Mouse (Mus musculus) brain, embryonic 14.5 days (tissue): ENCODE measurements at regions not wholly inside any gene's neighbourhood (a gene's known extent, or its start where the extent isn't known, plus 50 kb on each side); places are given as distances from the start of the nearest gene placed in this dataset.

Experiments used
- CTCF ChIP-seq: fragments of 200-500 bp; IDR thresholded peaks from 2 replicates; pipeline ENCODE4 v1.5.1; 2012; ENCODE audit warnings: inconsistent platforms, mild to moderate bottlenecking, moderate library complexity, borderline replicate concordance; ENCODE audit not compliant: insufficient read depth, insufficient read length; ENCODE audit errors: extremely low read depth
- POLR2A ChIP-seq: fragments of 200-500 bp; IDR thresholded peaks from 2 replicates; pipeline ENCODE4 v1.6.1; 2012; ENCODE audit warnings: mild to moderate bottlenecking, inconsistent platforms, borderline replicate concordance; ENCODE audit not compliant: poor library complexity, insufficient read depth, insufficient read length, severe bottlenecking; ENCODE audit errors: extremely low read depth

- TF ChIP-seq CTCF (no peak), POLR2A (no peak)
These were observed 180.6 kb upstream of the Lpp start for GRCm38 (mm10) chr16:24212702-24213101.
